Comparison of ENCODE assay signal across 14 mouse cellular contexts in the genomic region with DNA sequence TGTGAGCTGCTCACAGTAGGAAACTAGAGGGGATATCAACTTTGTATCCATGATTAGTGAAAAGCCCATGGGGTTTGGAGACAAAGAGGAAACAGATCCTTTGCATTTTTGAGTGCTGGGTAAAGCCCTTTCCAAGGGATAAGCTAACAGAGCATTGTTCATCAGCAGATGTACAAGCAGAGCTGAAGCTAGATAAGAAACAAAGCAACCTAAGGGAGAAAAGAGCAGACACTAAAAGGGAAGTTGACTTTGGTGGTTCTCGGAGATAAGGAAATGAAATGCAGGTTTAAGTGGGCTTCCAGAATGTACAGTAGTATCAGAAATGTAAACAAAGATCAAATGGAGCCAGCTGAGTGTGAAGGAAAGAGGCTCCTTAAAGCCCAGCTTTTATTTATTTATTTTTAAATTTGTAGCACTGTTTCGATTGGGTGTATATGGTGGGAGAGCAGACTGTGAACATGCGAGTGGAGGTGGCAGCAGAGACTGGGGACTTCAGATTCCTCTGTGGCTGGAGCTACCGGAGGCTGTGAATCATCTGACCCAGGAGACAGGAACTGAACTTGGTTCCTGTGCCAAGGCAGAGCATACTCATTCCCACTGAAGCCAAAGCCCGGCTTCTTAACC.
A peak's percentile ranks its signal among the peaks of the same experiment; 100 is the strongest.
DNase-seq lines count a peak whose midpoint lies in the region; ATAC-seq lines count a peak whose summit lies in the region.
"Had no signal": no experiment of that assay in that cellular context is flagged by ENCODE, and none has a peak within 500 bp of the region (broad histone marks: within the 10 kb centered on the region; RNA-seq: fewer than 3 reads in every experiment).

No protein-coding gene starts in this region.

- H3K36me3 ChIP-seq in kidney, embryonic 15.5 days: no peaks in the 10 kb centered on the region
- no peaks in the 10 kb centered on the region for H3K36me3 ChIP-seq in liver, embryonic 13.5 days
- H3K36me3 ChIP-seq: forebrain, embryonic 10.5 days; hindbrain, embryonic 15.5 days; stomach, embryonic 15.5 days had no signal

- no peaks in the 10 kb centered on the region for H3K27me3 ChIP-seq in kidney, embryonic 15.5 days
- no peaks in the 10 kb centered on the region for H3K27me3 ChIP-seq in liver, embryonic 13.5 days
- H3K27me3 ChIP-seq: hindbrain, embryonic 15.5 days; stomach, embryonic 15.5 days had no signal

- no peak overlapping the region for H3K4me3 ChIP-seq in kidney, embryonic 15.5 days (replicated peaks)
- H3K4me3 ChIP-seq in liver, embryonic 13.5 days (replicated peaks): no peak overlapping the region
- H3K4me3 ChIP-seq: forebrain, embryonic 10.5 days; hindbrain, embryonic 15.5 days; stomach, embryonic 15.5 days had no signal

- WGBS in kidney, embryonic 15.5 days: 61% methylated on average over 5 of the region's 5 CpGs
- WGBS in liver, embryonic 13.5 days (ENCODE audit: insufficient replicate concordance): 2% methylated on average over 5 of the region's 5 CpGs

- DNase-seq in embryo, embryonic 11 days: peak; percentile 18
- DNase-seq in embryo, embryonic 10 days (ENCODE audit: low spot score): no peak
- peak; percentile 8 for DNase-seq in kidney, postnatal 10 days
- peak; percentile 92 for DNase-seq in MEL-GATA-1-ER (ENCODE audit: extremely low read depth, low read depth)
- DNase-seq in liver, embryonic 13.5 days: no peak
- DNase-seq in ovary, adult 18-20 months (ENCODE audit: low spot score): no peak
- no peak for DNase-seq in ovary, postnatal 36 days (ENCODE audit: low spot score)
- DNase-seq: B cell, adult 2 months; cerebellum, postnatal 36 days; thymus, postnatal 36 days had no signal

- H3K4me1 ChIP-seq in kidney, embryonic 15.5 days: no peaks in the 10 kb centered on the region
- H3K4me1 ChIP-seq in liver, embryonic 13.5 days (replicated peaks): peaks cover 8% of the 10 kb centered on the region
- H3K4me1 ChIP-seq: forebrain, embryonic 10.5 days; hindbrain, embryonic 15.5 days; stomach, embryonic 15.5 days had no signal

- no peak for ATAC-seq in kidney, embryonic 15.5 days (replicated peaks; ENCODE audit: low FRiP score)
- peak; percentile 65; the same call in 1 of the 2 replicates for ATAC-seq in liver, embryonic 13.5 days (ENCODE audit: low read depth)

- H3K4me2 ChIP-seq in kidney, embryonic 15.5 days: no peak overlapping the region
- no peak overlapping the region for H3K4me2 ChIP-seq in liver, embryonic 13.5 days
- H3K4me2 ChIP-seq: hindbrain, embryonic 15.5 days; stomach, embryonic 15.5 days had no signal

- no peak overlapping the region for H3K27ac ChIP-seq in kidney, embryonic 15.5 days
- no peak overlapping the region for H3K27ac ChIP-seq in liver, embryonic 13.5 days
- H3K27ac ChIP-seq: forebrain, embryonic 10.5 days; hindbrain, embryonic 15.5 days; stomach, embryonic 15.5 days had no signal

- no peak overlapping the region for H3K9ac ChIP-seq in kidney, embryonic 15.5 days
- no peak overlapping the region for H3K9ac ChIP-seq in liver, embryonic 13.5 days
- H3K9ac ChIP-seq: hindbrain, embryonic 15.5 days; stomach, embryonic 15.5 days had no signal

- no peaks in the 10 kb centered on the region for H3K9me3 ChIP-seq in kidney, embryonic 15.5 days (replicated peaks)
- H3K9me3 ChIP-seq in liver, embryonic 13.5 days (replicated peaks): no peaks in the 10 kb centered on the region
- H3K9me3 ChIP-seq: forebrain, embryonic 10.5 days; hindbrain, embryonic 15.5 days; stomach, embryonic 15.5 days had no signal

Comparison
In these comparisons a context has a peak if more than half of its experiments do, and no peak if none do; other contexts are left out.
1. DNase-seq: peak in embryo, embryonic 11 days (single experiment), kidney, postnatal 10 days (single experiment) and MEL-GATA-1-ER (single experiment); none in embryo, embryonic 10 days (single experiment), liver, embryonic 13.5 days (single experiment), ovary, adult 18-20 months (single experiment) and ovary, postnatal 36 days (single experiment).